Mouse (Mus musculus): ENCODE results near the gene Tbc1d15. TPM values are rescaled to one million over a fixed set of nuclear protein-coding genes. Genes with fewer than 3 reads are reported as not detected.
A peak's percentile ranks its signal among the peaks of the same experiment; 100 is the strongest.

Tbc1d15 gene
- total and polyA plus RNA-seq, 2 experiments = 7.7 to 49.9 TPM

GRCm38 (mm10) chr10:115294715-115295114, 43.4 kb upstream of the Tbc1d15 start:
- H3K9ac ChIP-seq (ENCODE audit: low read depth, low read length) = no peak overlapping the region
- H3K27me3 ChIP-seq (ENCODE audit: control insufficient read depth, insufficient read depth, low read length) = no peaks in the 10 kb centered on the region
- no peak overlapping the region for H3K27ac ChIP-seq (replicated peaks; ENCODE audit: insufficient read depth, low read depth, low read length)
- peaks cover 4% of the 10 kb centered on the region; the same call in 1 of the 2 replicates for H3K79me2 ChIP-seq (ENCODE audit: control insufficient read depth, insufficient read depth, low read length)
- H3K36me3 ChIP-seq (ENCODE audit: control insufficient read depth, insufficient read depth, low read length) = peaks cover 25% of the 10 kb centered on the region
- DNase-seq (ENCODE audit: extremely low read depth, low read depth, low spot score) = no peak
- H3K4me3 ChIP-seq (ENCODE audit: insufficient read depth, low read depth, low read length) = no peak overlapping the region
- WGBS = 96% methylated on average over 7 of the region's 7 CpGs
- no peak for TF ChIP-seq CTCF (IDR thresholded peaks at IDR 0.05; ENCODE audit: low read depth, low read length)
- TF ChIP-seq POLR2A (IDR thresholded peaks at IDR 0.05; ENCODE audit: extremely low read depth, insufficient read depth, low read length) = no peak
- peaks cover 12% of the 10 kb centered on the region for H3K4me1 ChIP-seq (ENCODE audit: control insufficient read depth, insufficient read depth, low read length)

GRCm38 (mm10) chr10:115293946-115294345, 42.7 kb upstream of the Tbc1d15 start:
- H3K79me2 ChIP-seq (ENCODE audit: control insufficient read depth, insufficient read depth, low read length) = peaks cover 4% of the 10 kb centered on the region; the same call in 1 of the 2 replicates
- H3K36me3 ChIP-seq (ENCODE audit: control insufficient read depth, insufficient read depth, low read length) = peaks cover 26% of the 10 kb centered on the region
- no peaks in the 10 kb centered on the region for H3K27me3 ChIP-seq (ENCODE audit: control insufficient read depth, insufficient read depth, low read length)
- TF ChIP-seq POLR2A (IDR thresholded peaks at IDR 0.05; ENCODE audit: extremely low read depth, insufficient read depth, low read length) = no peak
- no peak for TF ChIP-seq CTCF (IDR thresholded peaks at IDR 0.05; ENCODE audit: low read depth, low read length)
- H3K4me1 ChIP-seq (ENCODE audit: control insufficient read depth, insufficient read depth, low read length) = peaks cover 11% of the 10 kb centered on the region
- H3K4me3 ChIP-seq (ENCODE audit: insufficient read depth, low read depth, low read length) = no peak overlapping the region
- no peak for DNase-seq (ENCODE audit: extremely low read depth, low read depth, low spot score)
- no peak overlapping the region for H3K9ac ChIP-seq (ENCODE audit: low read depth, low read length)
- H3K27ac ChIP-seq (replicated peaks; ENCODE audit: insufficient read depth, low read depth, low read length) = no peak overlapping the region
- 97% methylated on average over 7 of the region's 7 CpGs for WGBS

- TF ChIP-seq CTCF (IDR thresholded peaks at IDR 0.05; ENCODE audit: low read depth, low read length) (no peak), POLR2A (IDR thresholded peaks at IDR 0.05; ENCODE audit: extremely low read depth, insufficient read depth, low read length) (no peak)
- Histone ChIP-seq H3K4me3 (ENCODE audit: insufficient read depth, low read depth, low read length) (no peak overlapping the region), H3K9ac (ENCODE audit: low read depth, low read length) (no peak overlapping the region), H3K27me3 (ENCODE audit: control insufficient read depth, insufficient read depth, low read length) (no peaks in the 10 kb centered on the region), H3K79me2 (ENCODE audit: control insufficient read depth, insufficient read depth, low read length) (no peaks in the 10 kb centered on the region; the same call in 1 of the 2 replicates), H3K36me3 (ENCODE audit: control insufficient read depth, insufficient read depth, low read length) (peaks cover 32% of the 10 kb centered on the region), H3K27ac (replicated peaks; ENCODE audit: insufficient read depth, low read depth, low read length) (no peak overlapping the region), H3K4me1 (ENCODE audit: control insufficient read depth, insufficient read depth, low read length) (peaks cover 3% of the 10 kb centered on the region; the same call in 1 of the 2 replicates)
- WGBS = 94% methylated on average over 9 of the region's 9 CpGs
- DNase-seq (ENCODE audit: extremely low read depth, low read depth, low spot score) = no peak
Observed at GRCm38 (mm10) chr10:115290671-115291070, 39.4 kb upstream of the Tbc1d15 start.

- TF ChIP-seq CTCF (IDR thresholded peaks at IDR 0.05; ENCODE audit: low read depth, low read length) (no peak), POLR2A (IDR thresholded peaks at IDR 0.05; ENCODE audit: extremely low read depth, insufficient read depth, low read length) (no peak)
- Histone ChIP-seq H3K36me3 (ENCODE audit: control insufficient read depth, insufficient read depth, low read length) (peaks cover 22% of the 10 kb centered on the region; the same call in 1 of the 2 replicates), H3K27me3 (ENCODE audit: control insufficient read depth, insufficient read depth, low read length) (no peaks in the 10 kb centered on the region), H3K9ac (ENCODE audit: low read depth, low read length) (no peak overlapping the region), H3K4me3 (ENCODE audit: insufficient read depth, low read depth, low read length) (no peak overlapping the region), H3K4me1 (ENCODE audit: control insufficient read depth, insufficient read depth, low read length) (peaks cover 3% of the 10 kb centered on the region; the same call in 1 of the 2 replicates), H3K79me2 (ENCODE audit: control insufficient read depth, insufficient read depth, low read length) (no peaks in the 10 kb centered on the region), H3K27ac (replicated peaks; ENCODE audit: insufficient read depth, low read depth, low read length) (no peak overlapping the region)
- peak; percentile 92 for DNase-seq (ENCODE audit: extremely low read depth, low read depth, low spot score)
- WGBS = 25% methylated on average over 8 of the region's 8 CpGs
Observed at GRCm38 (mm10) chr10:115288856-115289255, 37.6 kb upstream of the Tbc1d15 start.

- Histone ChIP-seq H3K36me3 (ENCODE audit: control insufficient read depth, insufficient read depth, low read length) (peaks cover 6% of the 10 kb centered on the region; the same call in 1 of the 2 replicates), H3K27ac (replicated peaks; ENCODE audit: insufficient read depth, low read depth, low read length) (no peak overlapping the region), H3K27me3 (ENCODE audit: control insufficient read depth, insufficient read depth, low read length) (no peaks in the 10 kb centered on the region), H3K9ac (ENCODE audit: low read depth, low read length) (no peak overlapping the region), H3K79me2 (ENCODE audit: control insufficient read depth, insufficient read depth, low read length) (no peaks in the 10 kb centered on the region), H3K4me1 (ENCODE audit: control insufficient read depth, insufficient read depth, low read length) (peaks cover 2% of the 10 kb centered on the region; the same call in 1 of the 2 replicates), H3K4me3 (ENCODE audit: insufficient read depth, low read depth, low read length) (no peak overlapping the region)
- TF ChIP-seq CTCF (IDR thresholded peaks at IDR 0.05; ENCODE audit: low read depth, low read length) = no peak
- no peak for TF ChIP-seq POLR2A (IDR thresholded peaks at IDR 0.05; ENCODE audit: extremely low read depth, insufficient read depth, low read length)
- no peak for DNase-seq (ENCODE audit: extremely low read depth, low read depth, low spot score)
- WGBS = 61% methylated on average over 10 of the region's 10 CpGs
Observed at GRCm38 (mm10) chr10:115284170-115284569, 32.9 kb upstream of the Tbc1d15 start.

GRCm38 (mm10) chr10:115281381-115281780, 30.1 kb upstream of the Tbc1d15 start:
- TF ChIP-seq POLR2A (IDR thresholded peaks at IDR 0.05; ENCODE audit: extremely low read depth, insufficient read depth, low read length) (no peak), CTCF (IDR thresholded peaks at IDR 0.05; ENCODE audit: low read depth, low read length) (no peak)
- Histone ChIP-seq H3K79me2 (ENCODE audit: control insufficient read depth, insufficient read depth, low read length) (no peaks in the 10 kb centered on the region), H3K27me3 (ENCODE audit: control insufficient read depth, insufficient read depth, low read length) (no peaks in the 10 kb centered on the region), H3K36me3 (ENCODE audit: control insufficient read depth, insufficient read depth, low read length) (no peaks in the 10 kb centered on the region), H3K4me1 (ENCODE audit: control insufficient read depth, insufficient read depth, low read length) (no peaks in the 10 kb centered on the region), H3K4me3 (ENCODE audit: insufficient read depth, low read depth, low read length) (no peak overlapping the region), H3K27ac (replicated peaks; ENCODE audit: insufficient read depth, low read depth, low read length) (no peak overlapping the region), H3K9ac (ENCODE audit: low read depth, low read length) (no peak overlapping the region)
- WGBS = 95% methylated on average over 10 of the region's 10 CpGs
- no peak for DNase-seq (ENCODE audit: extremely low read depth, low read depth, low spot score)
